Mouse (Mus musculus): Measurements from ENCODE around the gene Megf11.

- TF ChIP-seq EP300 (IDR thresholded peaks at IDR 0.05) = no peak
- TF ChIP-seq CTCF (IDR thresholded peaks at IDR 0.05) = peak; percentile 64
These were observed 34.2 kb upstream of the Megf11 start for GRCm38 (mm10) chr9:64351191-64351590.
